Mouse (Mus musculus) testis, adult 10 weeks (tissue): ENCODE results near the gene Ubl7. TPM values are rescaled to one million over a fixed set of nuclear protein-coding genes. Genes with fewer than 3 reads are reported as not detected.

Experiments
- polyA plus RNA-seq: library from polyadenylated mRNA; stranded (reverse); fragments of 350-450 nt; fragmentation: Illumina TruSeq; extraction: RNeasy Lipid Tissue Mini Kit (QIAGEN cat#74804); gene quantifications from one replicate; pipeline ENCODE4 v1.2.3, GENCODE M21; 2014; ENCODE audit warnings: low read depth, low replicate concordance

The Ubl7 gene
- 591 TPM for polyA plus RNA-seq

GRCm38 (mm10) chr9:57910254-57911160, at the start of gene Ubl7:
TSS of gene Ubl7 (plus strand) at chr9:57910979.

DNA sequence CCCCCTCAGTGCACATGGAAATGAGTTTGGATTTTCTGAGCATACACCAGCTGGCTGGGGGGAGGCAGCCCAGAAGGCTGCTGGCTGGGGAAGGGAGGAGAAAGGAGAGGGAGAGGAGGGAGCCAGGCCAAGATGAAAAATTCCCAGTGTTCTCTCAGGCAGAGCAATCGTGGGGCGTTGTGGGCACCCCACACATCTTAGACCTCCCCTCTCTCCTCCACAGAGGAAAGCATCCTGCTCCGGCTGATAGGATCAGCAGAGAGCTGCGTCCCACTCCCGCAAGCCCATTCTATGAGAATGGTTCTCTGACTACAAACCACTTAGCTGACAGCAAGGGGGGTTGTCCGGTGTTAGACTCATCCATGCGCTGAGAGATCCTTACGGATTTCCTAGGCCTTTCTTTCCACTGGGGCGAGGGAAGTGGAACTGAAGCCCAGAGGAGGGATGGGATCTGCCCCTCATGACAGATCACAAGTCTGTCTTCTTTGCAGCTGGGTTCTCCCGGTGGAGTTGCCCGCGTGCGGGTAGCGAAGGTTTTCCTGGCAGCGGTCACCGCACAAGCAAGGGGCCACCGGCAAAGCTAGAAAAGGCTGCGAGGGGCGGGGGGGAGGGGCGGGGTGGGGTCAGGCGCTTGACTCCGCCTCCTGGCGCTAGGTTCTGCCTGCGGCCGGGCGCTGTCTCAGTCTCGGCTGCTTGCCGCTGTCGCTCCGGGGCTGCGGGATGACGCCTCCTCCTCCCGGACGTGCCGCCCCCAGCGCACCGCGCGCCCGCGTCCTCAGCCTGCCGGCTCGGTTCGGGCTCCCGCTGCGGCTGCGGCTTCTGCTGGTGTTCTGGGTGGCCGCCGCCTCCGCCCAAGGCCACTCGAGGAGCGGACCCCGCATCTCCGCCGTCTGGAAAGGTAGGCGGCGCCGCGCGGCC, 28.9 kb downstream of the Ubl7 start, which contains the start of gene Sema7a:
Gene Sema7a, plus strand, starts transcription at position 682 of the 918 bp plus-strand sequence.

Other genes starting within 250 kb of the Ubl7 start
- 0.10 TPM for gene Cyp1a2, start 227.3 kb upstream of the Ubl7 start, polyA plus RNA-seq
- not detected for gene Cyp1a1, start 223.1 kb upstream of the Ubl7 start, polyA plus RNA-seq
- gene Edc3, start 202.4 kb upstream of the Ubl7 start, polyA plus RNA-seq, result 3.5 TPM
- 98.7 TPM for gene Clk3, start 145.1 kb upstream of the Ubl7 start, polyA plus RNA-seq
- 14.5 TPM for gene Arid3b, start 74.2 kb upstream of the Ubl7 start, polyA plus RNA-seq
- 5.1 TPM for gene Sema7a, start 29.1 kb downstream of the Ubl7 start, polyA plus RNA-seq
- gene Cyp11a1, start 95.4 kb downstream of the Ubl7 start, polyA plus RNA-seq, result 32.6 TPM
- gene Stra6, start 152.8 kb downstream of the Ubl7 start, polyA plus RNA-seq, result 0.08 TPM
- gene Ccdc33, start 207.8 kb downstream of the Ubl7 start, polyA plus RNA-seq, result 16.1 TPM